Mouse (Mus musculus) lung, embryonic 14.5 days (tissue): ENCODE results near the gene Kcns1. TPM values are rescaled to one million over a fixed set of nuclear protein-coding genes. Genes with fewer than 3 reads are reported as not detected.

Experiments
- ATAC-seq: fragments of 200-750 bp; cut with Nextera tagmentation; 2 replicates; pipeline ENCODE4 v1.8.0; 2017; ENCODE audit warnings: mild to moderate bottlenecking, moderate TSS enrichment, moderate library complexity; ENCODE audit not compliant: insufficient read depth
- DNase-seq: peaks from one replicate; pipeline ENCODE4 v3.0.0-alpha.2; 2015
- H3K27ac ChIP-seq: fragments of 300-500 bp; sonication (generic); 2 replicates; pipeline ENCODE4 v1.5.1; 2014; ENCODE audit warnings: low read depth, mild to moderate bottlenecking, moderate library complexity
- H3K27me3 ChIP-seq: fragments of 300-500 bp; sonication (generic); 2 replicates; pipeline ENCODE4 v1.6.1; 2014; ENCODE audit warnings: low read length, control low read depth; ENCODE audit not compliant: insufficient read depth
- H3K36me3 ChIP-seq: fragments of 300-500 bp; sonication (generic); 2 replicates; pipeline ENCODE4 v1.6.1; 2014; ENCODE audit warnings: control low read depth; ENCODE audit not compliant: insufficient read depth
- H3K4me1 ChIP-seq: fragments of 300-500 bp; sonication (generic); 2 replicates; pipeline ENCODE4 v1.6.1; 2014; ENCODE audit warnings: antibody characterized with exemption, control low read depth; ENCODE audit not compliant: insufficient read depth
- H3K4me2 ChIP-seq: fragments of 300-500 bp; sonication (generic); 2 replicates; pipeline ENCODE4 v1.6.1; 2014; ENCODE audit warnings: mild to moderate bottlenecking
- H3K4me3 ChIP-seq: fragments of 300-500 bp; sonication (generic); 2 replicates; pipeline ENCODE4 v1.5.1; 2014; ENCODE audit warnings: low read depth, low read length
- H3K9ac ChIP-seq: fragments of 300-500 bp; sonication (generic); 2 replicates; pipeline ENCODE4 v1.6.1; 2014
- H3K9me3 ChIP-seq: fragments of 300-500 bp; sonication (generic); 2 replicates; pipeline ENCODE4 v1.6.1; 2016; ENCODE audit warnings: low read depth, low read length, control low read depth
- CTCF ChIP-seq: IDR thresholded peaks from 2 replicates; pipeline ENCODE4 v1.5.1; 2016; ENCODE audit warnings: antibody characterized with exemption, low read depth
- WGBS: fragments of 180-500 bp; shearing (Covaris S2); extraction: QIAGEN DNeasy Blood & Tissue Kit; methylation state at CpG from one replicate; pipeline ENCODE4 v1.1.7; 2014; 5-methylcytosine and 5-hydroxymethylcytosine counted together
- polyA plus RNA-seq: library from polyadenylated mRNA; unstranded; fragments of >200 nt; fragmentation: Nextera tagmentation; extraction: Ambion mirVana; gene quantifications from 2 replicates; pipeline ENCODE4 v1.2.1, GENCODE M21; 2014

Gene Kcns1
- polyA plus RNA-seq, 1 experiment from 2014 or later = not detected

- H3K9ac ChIP-seq = no peak overlapping the region
- no peak for ATAC-seq
- H3K4me3 ChIP-seq = no peak overlapping the region
- DNase-seq = no peak
- H3K4me2 ChIP-seq = no peak overlapping the region
- H3K4me1 ChIP-seq = no peaks in the 10 kb centered on the region
- H3K9me3 ChIP-seq = no peaks in the 10 kb centered on the region
- H3K27me3 ChIP-seq = peaks cover 40% of the 10 kb centered on the region
- H3K27ac ChIP-seq = no peak overlapping the region
- no peak for TF ChIP-seq CTCF
- WGBS = 56% methylated on average over 3 of the region's 3 CpGs
- no peaks in the 10 kb centered on the region for H3K36me3 ChIP-seq
These were observed 2.5 kb upstream of the Kcns1 start for GRCm38 (mm10) chr2:164173394-164173793.

GRCm38 (mm10) chr2:164170326-164170725 lies 587 bp downstream of the Kcns1 start:
- no peak for ATAC-seq
- H3K27ac ChIP-seq = no peak overlapping the region
- peaks cover 65% of the 10 kb centered on the region for H3K27me3 ChIP-seq
- no peak overlapping the region; the same call in 1 of the 2 replicates for H3K4me2 ChIP-seq
- no peak overlapping the region for H3K4me3 ChIP-seq
- no peaks in the 10 kb centered on the region for H3K36me3 ChIP-seq
- DNase-seq = peak; percentile 12
- no peak for TF ChIP-seq CTCF
- no peaks in the 10 kb centered on the region for H3K9me3 ChIP-seq
- no peak overlapping the region for H3K9ac ChIP-seq
- WGBS = 5% methylated on average over 11 of the region's 11 CpGs
- H3K4me1 ChIP-seq = no peaks in the 10 kb centered on the region

- Histone ChIP-seq H3K4me2 (peak overlapping the region; percentile 62), H3K27ac (no peak overlapping the region), H3K4me1 (no peaks in the 10 kb centered on the region), H3K27me3 (peaks cover 65% of the 10 kb centered on the region), H3K36me3 (no peaks in the 10 kb centered on the region), H3K9ac (no peak overlapping the region), H3K9me3 (no peaks in the 10 kb centered on the region), H3K4me3 (peak overlapping the region; percentile 35)
- TF ChIP-seq CTCF = peak; percentile 25; the same call in 1 of the 2 replicates
- 9% methylated on average over 42 of the region's 42 CpGs for WGBS
- ATAC-seq (peak; percentile 44; the same call in 1 of the 2 replicates), DNase-seq (peak; percentile 46)
These were observed 2.4 kb downstream of the Kcns1 start for GRCm38 (mm10) chr2:164168571-164168946.

GRCm38 (mm10) chr2:164167752-164168570 lies 3.0 kb downstream of the Kcns1 start:
- DNase-seq (peak; percentile 20), ATAC-seq (peak; percentile 42; the same call in 1 of the 2 replicates)
- Histone ChIP-seq H3K9me3 (no peaks in the 10 kb centered on the region), H3K4me2 (peak overlapping the region; percentile 62), H3K9ac (no peak overlapping the region), H3K27me3 (peaks cover 62% of the 10 kb centered on the region), H3K27ac (no peak overlapping the region), H3K4me3 (peak overlapping the region; percentile 35), H3K4me1 (no peaks in the 10 kb centered on the region), H3K36me3 (no peaks in the 10 kb centered on the region)
- WGBS = 12% methylated on average over 86 of the region's 90 CpGs
- TF ChIP-seq CTCF = no peak

GRCm38 (mm10) chr2:164164941-164165340 lies 6.0 kb downstream of the Kcns1 start:
- H3K4me2 ChIP-seq = no peak overlapping the region
- no peak overlapping the region for H3K27ac ChIP-seq
- no peak for ATAC-seq
- H3K9ac ChIP-seq = no peak overlapping the region
- 85% methylated on average over 5 of the region's 5 CpGs for WGBS
- no peak overlapping the region for H3K4me3 ChIP-seq
- no peaks in the 10 kb centered on the region for H3K9me3 ChIP-seq
- H3K27me3 ChIP-seq = peaks cover 41% of the 10 kb centered on the region
- H3K36me3 ChIP-seq = no peaks in the 10 kb centered on the region
- no peaks in the 10 kb centered on the region for H3K4me1 ChIP-seq
- DNase-seq = no peak
- TF ChIP-seq CTCF = no peak

- Histone ChIP-seq H3K9me3 (no peaks in the 10 kb centered on the region), H3K9ac (no peak overlapping the region), H3K4me1 (no peaks in the 10 kb centered on the region), H3K4me2 (no peak overlapping the region), H3K27me3 (peaks cover 9% of the 10 kb centered on the region; the same call in 1 of the 2 replicates), H3K27ac (no peak overlapping the region), H3K36me3 (no peaks in the 10 kb centered on the region), H3K4me3 (no peak overlapping the region)
- 67% methylated on average over 11 of the region's 11 CpGs for WGBS
- no peak for TF ChIP-seq CTCF
- no peak for ATAC-seq
- DNase-seq = no peak
These were observed 9.3 kb downstream of the Kcns1 start for GRCm38 (mm10) chr2:164161515-164162055.

- Histone ChIP-seq H3K27ac (no peak overlapping the region), H3K9ac (no peak overlapping the region), H3K9me3 (no peaks in the 10 kb centered on the region), H3K4me3 (no peak overlapping the region), H3K27me3 (no peaks in the 10 kb centered on the region), H3K36me3 (peaks cover 3% of the 10 kb centered on the region; the same call in 1 of the 2 replicates), H3K4me1 (no peaks in the 10 kb centered on the region), H3K4me2 (no peak overlapping the region)
- 86% methylated on average over 2 of the region's 2 CpGs for WGBS
- TF ChIP-seq CTCF = no peak
- ATAC-seq (no peak), DNase-seq (no peak)
These were observed 12.1 kb downstream of the Kcns1 start for GRCm38 (mm10) chr2:164158838-164159237.
